Mouse (Mus musculus) colon, adult 2 months (tissue): ENCODE measurements around the gene Tmem211. TPM values are rescaled to one million over a fixed set of nuclear protein-coding genes. Genes with fewer than 3 reads are reported as not detected.

Experiments used
- polyA plus RNA-seq: library from polyadenylated mRNA; depleted of rRNA; stranded (reverse); fragments of >200 nt; gene quantifications from 2 replicates; pipeline ENCODE4 v1.2.3, GENCODE M21; 2012; rRNA removed

The Tmem211 gene
- 0.07 TPM in 1 of 2 replicates, not detected in the other for polyA plus RNA-seq

DNA sequence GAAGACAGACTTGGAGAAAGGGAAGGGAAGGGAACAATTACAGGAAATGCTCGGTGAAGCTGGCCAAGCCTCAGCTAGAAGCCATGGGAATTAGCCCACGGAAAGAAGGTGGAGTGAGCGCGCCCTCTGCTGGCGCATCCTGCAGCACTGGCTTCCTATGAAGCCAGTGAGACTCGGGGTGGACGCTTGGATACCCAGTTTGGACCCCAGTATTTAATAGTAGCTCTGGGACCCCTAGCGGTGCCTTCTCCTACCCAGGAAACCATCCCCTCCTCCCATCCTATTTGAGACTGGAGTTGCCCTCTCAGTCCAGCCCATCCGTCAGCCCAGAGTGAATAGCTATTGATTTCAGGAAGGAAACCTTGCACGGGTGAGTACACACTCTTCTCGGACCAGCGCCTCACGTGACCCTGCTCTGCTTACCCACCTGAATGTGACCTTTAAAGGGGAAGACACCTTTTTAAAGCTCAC lies at the start of gene Tmem211:
Gene Tmem211, plus strand, starts transcription at position 278 of the 471 bp plus-strand sequence.

DNA sequence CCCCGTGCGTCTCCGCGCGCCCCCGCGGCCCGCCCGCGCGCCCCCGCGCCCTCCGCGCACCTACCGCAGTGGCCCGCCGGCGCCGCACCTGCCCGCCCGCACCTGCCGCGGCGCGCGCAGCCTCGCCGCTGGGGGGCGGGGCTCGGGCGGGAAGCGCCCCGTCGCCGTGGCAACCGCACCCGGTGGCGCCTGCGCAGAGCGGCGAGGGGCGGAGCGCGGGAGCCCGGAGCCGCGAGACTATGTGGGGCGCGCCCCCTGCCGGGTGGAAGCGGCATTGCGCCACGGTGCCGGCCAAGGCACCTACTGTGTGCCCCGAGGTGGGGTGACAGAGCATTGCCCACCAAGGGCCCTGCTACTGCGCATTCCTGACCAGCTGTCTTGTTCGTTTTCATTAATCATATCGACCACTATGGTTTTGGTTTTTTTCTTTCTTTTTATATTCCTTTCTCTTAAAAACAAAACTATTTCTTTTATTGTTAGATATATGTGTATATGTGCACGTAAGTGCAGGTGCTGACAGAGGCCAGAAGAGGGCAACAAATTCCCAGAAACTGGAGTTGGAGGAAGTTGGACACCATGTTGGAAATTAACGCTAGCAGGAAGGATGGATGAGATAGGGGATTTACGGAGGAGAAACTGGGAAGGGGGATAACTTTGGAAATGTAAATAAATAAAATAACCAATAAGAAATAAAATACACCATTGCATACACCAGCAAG lies 5.4 kb upstream of the Tmem211 start, which contains the start of gene 2900026A02Rik:
Gene 2900026A02Rik, minus strand, starts transcription at position 90 of the 719 bp plus-strand sequence.

Other genes starting within 250 kb of the Tmem211 start
- 5.9 and 6.4 TPM in 2 replicates for gene Grk3, start 211.1 kb upstream of the Tmem211 start, polyA plus RNA-seq
- not detected in 2 replicates for gene Crybb2, start 156.8 kb upstream of the Tmem211 start, polyA plus RNA-seq
- gene Crybb3, start 145.3 kb upstream of the Tmem211 start, polyA plus RNA-seq, result 6.3 and 7.8 TPM in 2 replicates
- gene 2900026A02Rik, start 5.7 kb upstream of the Tmem211 start, polyA plus RNA-seq, result 39.3 and 41.8 TPM in 2 replicates
- 19.1 and 19.8 TPM in 2 replicates for gene Sgsm1, start 83.9 kb downstream of the Tmem211 start, polyA plus RNA-seq
- not detected in 2 replicates for gene Aym1, start 130.4 kb downstream of the Tmem211 start, polyA plus RNA-seq